Mouse (Mus musculus) heart, adult 2 months (tissue): ENCODE data around the gene Pus10.

Experiments used
- CTCF ChIP-seq: fragments of 200-600 bp; IDR thresholded peaks from 2 replicates; pipeline ENCODE4 v1.8.1; 2022; ENCODE audit warnings: antibody characterized with exemption, mild to moderate bottlenecking, moderate library complexity
- POLR2A ChIP-seq: fragments of 200-500 bp; IDR thresholded peaks from 2 replicates; pipeline ENCODE4 v1.6.1; 2011; ENCODE audit warnings: mild to moderate bottlenecking, low read depth, low read length, control low read depth; ENCODE audit not compliant: insufficient read depth

GRCm38 (mm10) chr11:23680435-23680950 lies 15.0 kb downstream of the Pus10 start:
- TF ChIP-seq CTCF (no peak), POLR2A (no peak)
